Mouse (Mus musculus): ENCODE results near the gene 1110002E22Rik.
A peak's percentile ranks its signal among the peaks of the same experiment; 100 is the strongest.

Gene 1110002E22Rik

DNA sequence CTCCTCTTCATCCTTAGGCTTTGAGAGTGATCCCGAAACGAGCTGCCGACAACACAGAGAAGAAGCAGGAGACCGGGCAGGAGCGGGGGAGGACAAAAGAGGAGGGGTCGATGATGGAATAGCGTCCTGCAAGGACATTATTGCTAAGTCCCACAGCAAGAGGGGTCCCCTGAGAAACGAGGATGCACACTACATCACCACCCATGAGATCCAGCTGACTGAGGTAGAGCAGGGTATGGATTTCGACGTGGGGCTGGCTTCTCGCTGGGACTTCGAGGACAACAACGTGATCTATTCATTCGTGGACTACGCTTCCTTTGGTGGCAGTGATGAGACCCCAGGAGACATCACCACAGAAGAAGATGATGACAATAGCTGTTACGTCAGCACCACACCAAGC lies 1.1 kb downstream of the 1110002E22Rik start:
- DNase-seq (ENCODE audit: low spot score) = no peak

DNA sequence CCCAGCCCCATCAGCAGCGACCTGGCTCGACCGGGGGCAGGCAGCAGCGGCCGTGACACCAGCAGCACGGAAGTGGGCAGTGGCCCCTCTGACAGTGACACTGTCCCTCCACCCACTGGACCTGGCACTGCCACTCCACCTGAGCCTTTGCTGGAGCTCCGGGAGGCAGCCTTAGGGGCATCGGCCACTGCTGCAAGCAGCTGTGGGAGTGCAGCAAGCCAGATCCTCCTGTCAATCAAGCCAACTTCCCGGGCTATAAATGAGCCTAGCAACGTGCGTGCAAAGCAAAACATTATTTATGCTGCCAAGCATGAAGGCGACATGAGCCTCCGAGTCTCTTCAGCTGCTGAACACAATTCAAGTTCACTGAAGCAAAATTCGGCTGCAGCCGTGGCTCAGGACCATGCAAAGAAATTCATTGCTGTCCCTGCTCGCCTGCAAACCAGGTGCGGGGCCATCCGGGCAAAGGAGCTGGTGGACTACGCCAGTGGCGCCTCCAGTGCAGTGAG lies 1.6 kb downstream of the 1110002E22Rik start:
- no peak for DNase-seq (ENCODE audit: low spot score)

DNA sequence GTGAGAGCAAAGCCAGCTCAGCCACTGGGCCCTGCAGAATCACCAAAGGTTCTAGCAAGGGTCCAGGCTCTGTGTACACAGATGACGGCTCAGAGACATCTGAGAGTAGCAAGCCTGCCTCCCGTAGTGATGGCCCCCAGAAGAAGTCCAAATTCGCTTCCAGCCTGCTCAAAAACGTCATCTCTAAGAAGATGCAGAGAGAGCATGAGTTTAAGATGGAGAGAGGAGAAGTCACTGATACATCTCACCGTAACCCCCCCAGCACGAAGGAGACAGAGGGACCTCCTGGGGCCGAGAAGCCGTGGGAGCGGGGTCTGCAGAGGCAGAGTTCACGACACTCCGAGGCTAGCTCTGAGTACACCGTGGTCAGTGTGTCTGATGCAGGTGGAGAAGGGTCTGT lies 2.4 kb downstream of the 1110002E22Rik start, which contains the start of gene Gm5105:
Gene Gm5105 (minus strand): TSS at position 101 of the 400 bp plus-strand sequence.
- DNase-seq (ENCODE audit: low spot score) = no peak

DNA sequence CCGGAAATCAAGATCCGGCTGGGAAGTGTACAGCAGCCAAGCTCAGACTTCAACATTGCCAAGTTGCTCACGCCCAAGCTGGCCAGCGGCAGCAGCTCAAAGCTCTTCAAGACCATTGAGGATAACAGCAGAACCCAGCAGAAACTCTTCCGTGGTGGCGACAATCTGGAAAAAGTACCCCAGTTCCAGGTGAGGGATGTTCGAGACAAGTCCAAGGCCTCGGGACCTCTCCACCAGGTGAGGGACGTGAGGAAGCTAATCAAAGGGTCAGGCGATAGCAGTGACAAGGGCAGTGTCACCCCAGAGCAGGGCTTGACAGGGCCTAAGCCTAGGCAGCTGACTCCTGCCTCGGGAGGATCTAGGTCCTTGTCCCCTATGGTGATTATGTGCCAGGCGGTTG lies 3.3 kb downstream of the 1110002E22Rik start:
- DNase-seq (ENCODE audit: low spot score) = no peak

DNA sequence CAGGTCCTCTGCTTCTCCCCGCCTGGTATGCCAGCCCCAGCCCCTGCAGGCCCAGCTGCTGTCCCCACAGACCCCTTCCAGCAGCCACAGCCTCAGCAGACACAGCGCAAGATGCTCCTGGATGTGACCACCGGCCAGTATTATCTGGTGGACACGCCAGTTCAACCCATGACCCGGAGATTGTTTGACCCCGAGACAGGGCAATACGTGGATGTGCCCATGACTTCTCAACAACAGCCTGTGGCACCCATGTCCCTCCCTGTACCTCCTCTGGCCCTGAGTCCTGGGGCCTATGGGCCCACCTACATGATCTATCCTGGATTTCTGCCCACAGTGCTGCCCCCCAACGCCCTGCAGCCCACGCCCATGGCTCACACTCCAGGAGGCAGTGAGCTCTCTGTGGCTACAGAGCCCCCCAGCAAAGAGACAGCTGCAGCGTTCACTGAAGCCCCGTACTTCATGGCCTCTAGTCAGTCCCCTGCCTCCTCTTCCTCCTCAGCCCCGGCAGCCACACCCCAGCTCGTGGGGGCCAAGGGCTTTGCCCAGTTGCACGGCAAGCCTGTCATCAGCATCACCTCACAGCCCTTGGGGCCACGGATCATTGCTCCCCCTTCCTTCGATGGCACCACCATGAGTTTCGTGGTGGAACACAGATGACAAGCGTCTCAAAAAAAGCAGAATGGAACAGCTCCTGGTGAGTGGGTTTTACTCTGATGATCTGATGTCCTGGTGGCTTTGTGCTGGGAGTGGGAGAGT lies 5.1 kb downstream of the 1110002E22Rik start:
- DNase-seq (ENCODE audit: low spot score) = no peak

DNA sequence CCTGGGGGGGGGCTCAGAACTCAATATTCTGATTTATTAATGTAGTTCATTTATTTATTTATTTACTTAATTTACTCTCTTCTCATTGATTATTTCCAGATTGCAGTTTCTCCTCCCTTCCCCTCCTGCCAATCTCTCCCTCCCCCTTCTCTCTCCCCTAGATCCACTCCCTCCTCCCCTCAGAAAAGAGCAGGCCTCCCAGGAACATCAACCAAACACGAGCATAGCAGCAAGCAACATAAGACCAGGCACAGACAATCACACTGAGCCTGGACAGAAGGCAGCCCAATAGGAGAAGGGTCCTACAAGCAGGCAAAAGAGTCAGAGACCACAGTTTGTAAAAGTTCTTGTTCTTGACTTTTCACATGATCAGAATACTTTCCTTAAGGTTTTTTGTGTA lies 6.2 kb downstream of the 1110002E22Rik start:
- DNase-seq (ENCODE audit: low spot score) = peak; percentile 32

DNA sequence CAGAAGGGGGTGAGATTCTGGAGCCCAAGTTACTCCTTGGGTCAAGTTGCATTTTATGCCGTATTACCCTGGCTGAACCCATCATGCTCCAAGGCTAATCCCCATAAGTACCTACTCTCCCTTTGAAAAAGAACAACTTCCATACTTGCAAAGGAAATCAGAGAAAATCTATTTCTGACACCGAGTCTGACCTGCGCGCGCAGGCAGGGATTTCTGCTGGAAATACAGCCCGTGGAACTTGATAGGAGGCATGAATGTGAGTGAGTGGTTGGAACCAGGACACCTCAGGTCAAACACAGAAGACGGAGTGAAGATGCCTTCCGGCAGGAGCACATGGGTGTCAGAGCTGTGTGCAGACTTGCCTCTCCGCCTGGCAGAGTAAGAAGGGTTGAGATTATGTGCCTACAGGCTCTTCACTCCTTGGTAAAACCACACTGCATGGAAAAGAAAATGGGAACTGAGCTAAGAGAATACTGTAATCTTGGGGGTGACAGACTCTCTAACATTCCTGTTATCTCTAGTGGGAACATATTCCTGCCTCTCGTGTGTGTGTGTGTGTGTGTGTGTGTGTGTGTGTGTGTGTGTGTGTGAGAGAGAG lies 6.7 kb downstream of the 1110002E22Rik start:
- DNase-seq (ENCODE audit: low spot score) = no peak

DNA sequence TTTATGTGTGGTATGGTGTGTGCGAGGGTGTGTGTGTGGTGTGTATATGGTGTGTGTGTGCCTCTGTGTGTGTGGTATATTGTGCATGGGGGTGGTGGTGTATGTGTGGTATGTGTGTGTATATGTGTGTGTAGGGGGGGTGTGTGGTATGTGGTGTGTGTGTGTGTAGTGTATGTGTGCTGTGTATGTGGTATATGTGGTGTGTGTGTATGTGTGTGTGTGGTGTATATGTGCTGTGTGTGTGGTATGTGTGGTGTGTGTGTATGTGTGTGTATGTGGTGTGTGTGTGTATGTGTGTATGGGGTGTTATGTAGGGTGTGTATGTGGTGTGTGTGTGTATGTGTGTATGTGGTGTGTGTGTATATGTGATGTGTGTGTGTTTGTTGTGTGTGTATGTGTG lies 9.4 kb downstream of the 1110002E22Rik start:
- no peak for DNase-seq (ENCODE audit: low spot score)

DNA sequence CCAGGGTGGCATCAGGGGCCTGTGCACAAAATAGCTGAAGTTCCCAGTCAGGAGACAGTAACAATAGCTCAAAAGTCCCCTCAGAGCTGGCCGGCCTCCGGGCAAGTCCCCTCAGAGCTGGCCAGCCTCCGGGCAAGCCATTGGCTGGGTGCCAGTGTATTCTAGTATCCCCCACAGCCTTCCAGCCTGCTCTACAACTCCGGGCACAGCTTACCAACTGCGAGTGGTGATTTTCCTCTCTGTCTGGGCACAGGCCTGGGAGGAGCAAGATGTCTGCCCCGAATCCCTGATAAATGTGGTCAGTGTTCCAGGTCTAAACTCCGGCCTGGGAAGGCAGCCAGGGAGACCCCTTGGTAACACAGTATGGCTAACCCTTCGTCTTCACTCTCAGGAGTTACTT lies 10.4 kb downstream of the 1110002E22Rik start:
- no peak for DNase-seq (ENCODE audit: low spot score)

DNA sequence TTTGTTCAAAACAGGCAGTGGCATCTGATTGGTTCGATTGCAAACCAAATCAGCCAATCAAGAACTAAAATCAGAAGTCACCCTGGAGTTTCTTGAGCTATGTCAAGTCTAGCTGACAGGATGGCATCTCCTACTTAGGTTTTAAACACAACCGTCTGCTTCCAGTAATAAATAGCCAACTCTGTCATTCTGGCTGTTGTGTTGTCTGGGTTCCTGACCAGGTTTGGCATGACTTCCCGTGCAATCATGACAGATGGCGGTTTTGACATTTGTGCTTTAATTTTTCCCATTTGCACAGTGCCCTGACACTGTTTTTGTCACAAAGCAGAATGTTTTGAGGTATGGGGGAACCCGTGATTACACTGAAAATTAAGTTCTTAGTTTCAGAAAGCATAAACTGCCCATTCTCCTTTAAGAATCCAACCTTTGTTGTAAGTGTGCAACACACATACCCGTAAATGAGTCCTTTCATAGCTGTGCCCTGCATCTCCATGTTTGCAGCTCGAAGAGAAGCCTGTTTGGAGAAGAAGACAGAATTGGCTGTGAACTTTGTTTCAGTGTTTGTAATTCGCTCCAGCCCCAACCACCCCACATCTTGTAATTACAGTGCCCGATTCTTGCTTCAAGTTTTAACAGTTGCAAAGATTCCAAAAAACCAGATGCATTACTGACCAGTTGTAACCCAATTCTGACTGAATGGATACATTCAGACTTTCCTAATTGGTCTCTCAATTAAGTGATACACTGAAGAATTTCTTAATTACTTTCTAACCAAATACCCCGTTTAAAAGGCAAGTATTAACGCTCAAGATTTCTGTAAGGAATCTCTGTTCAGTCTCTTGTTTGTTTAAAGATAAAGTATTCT lies 12.9 kb downstream of the 1110002E22Rik start:
- no peak for DNase-seq (ENCODE audit: low spot score)

DNA sequence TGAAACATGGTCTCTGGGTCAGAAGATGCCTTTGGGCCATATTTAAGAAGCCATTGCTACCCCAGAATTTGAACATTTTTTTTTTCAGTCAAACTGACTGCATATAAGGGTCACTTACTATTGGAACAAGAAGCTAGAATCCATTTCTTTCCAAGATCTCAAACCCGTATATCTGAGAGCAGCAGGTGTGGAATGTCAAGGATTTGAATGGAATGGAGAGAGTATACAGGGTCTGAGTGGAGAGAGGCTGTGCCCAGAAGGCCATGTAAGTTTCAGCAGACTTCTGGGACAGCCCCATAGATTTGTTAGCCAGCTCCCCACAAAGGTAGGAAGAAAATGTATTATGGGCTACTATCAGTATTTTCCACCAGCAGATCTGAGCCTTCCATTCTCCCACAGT lies 13.8 kb downstream of the 1110002E22Rik start:
- no peak for DNase-seq (ENCODE audit: low spot score)

DNA sequence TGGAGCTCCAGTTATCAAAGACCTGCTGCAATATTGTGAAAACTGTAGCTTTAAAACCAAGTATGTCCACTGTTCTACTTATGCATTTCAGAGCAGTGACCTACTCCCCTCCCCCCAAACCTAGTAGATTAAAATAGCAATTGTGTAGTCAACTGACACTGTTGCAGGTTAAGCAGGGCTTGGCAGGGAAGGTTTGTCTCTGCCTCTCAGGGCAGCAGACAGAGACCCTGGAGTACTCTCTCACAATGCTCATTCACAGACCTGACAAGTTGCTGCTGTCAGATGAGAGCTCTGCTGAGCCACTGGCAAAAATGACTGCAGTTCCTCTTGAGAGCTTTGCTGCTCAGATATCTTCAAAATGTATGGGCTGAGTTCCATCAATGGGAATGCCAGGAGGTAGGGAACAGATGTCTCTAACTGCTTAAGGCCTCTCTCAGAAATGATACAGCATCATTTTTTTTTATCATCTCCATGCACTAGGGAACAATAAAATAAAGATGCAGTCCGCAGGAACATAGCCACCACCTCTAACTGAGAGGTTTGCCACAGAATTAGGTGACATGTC lies 18.3 kb downstream of the 1110002E22Rik start:
- DNase-seq (ENCODE audit: low spot score) = no peak

DNA sequence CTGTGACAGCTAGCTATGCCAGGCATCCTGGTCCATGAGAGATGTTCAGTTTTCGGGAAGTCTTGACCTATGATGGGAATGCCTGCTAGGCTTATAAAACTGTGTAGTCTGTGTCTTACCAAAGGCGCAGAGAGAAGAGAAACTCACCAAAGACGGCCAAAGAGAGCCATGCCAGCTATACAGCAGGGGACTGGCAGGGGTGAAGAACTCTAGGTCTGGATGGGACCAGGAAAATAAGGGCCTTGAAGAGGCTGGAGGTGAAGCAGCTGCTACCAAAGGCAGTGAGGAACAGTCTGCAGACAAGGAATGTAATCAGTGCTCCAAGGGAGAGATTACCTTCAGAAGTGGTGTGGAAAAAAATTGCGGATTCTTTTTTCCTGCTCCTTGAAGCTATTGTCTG lies 19.0 kb downstream of the 1110002E22Rik start:
- no peak for DNase-seq (ENCODE audit: low spot score)

DNA sequence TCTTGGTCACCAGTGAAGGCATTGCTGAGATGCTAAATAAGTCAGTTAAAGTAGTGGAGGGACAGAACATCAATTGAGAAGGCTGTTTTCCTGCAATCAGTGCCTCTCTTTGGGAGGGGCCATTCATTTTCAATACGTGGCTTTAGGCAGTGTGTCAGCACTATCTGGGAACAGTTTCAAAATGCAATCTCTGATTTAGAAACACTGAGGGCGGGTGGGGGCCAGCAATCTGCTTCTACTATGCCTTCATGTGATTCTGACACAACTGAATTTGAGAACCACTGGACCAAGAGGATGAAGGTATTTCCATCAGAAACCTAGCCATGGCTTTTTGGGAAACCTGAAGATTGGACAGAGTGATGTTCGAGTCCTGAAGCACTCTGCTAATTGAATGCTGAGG lies 30.4 kb downstream of the 1110002E22Rik start:
- no peak for DNase-seq (ENCODE audit: low spot score)

DNA sequence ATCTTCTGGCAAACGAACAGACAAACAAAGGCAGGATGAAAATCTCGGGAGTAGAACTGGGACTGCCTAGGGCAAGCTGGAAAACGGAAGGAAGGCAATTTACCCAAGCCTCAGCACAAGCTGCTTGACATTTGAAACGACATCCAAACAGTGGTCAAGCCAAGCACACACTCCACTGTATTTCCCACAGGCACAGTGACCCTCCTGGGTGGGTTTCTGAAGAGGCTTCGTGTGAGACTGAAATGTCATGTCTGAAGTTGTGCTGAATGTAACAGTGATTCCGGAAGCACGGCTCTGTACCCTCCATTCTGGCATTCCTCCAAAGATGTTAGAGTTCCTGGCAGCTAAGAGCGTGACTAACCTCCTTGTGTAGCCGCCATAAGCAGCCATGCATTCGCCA lies 30.9 kb downstream of the 1110002E22Rik start:
- no peak for DNase-seq (ENCODE audit: low spot score)

DNA sequence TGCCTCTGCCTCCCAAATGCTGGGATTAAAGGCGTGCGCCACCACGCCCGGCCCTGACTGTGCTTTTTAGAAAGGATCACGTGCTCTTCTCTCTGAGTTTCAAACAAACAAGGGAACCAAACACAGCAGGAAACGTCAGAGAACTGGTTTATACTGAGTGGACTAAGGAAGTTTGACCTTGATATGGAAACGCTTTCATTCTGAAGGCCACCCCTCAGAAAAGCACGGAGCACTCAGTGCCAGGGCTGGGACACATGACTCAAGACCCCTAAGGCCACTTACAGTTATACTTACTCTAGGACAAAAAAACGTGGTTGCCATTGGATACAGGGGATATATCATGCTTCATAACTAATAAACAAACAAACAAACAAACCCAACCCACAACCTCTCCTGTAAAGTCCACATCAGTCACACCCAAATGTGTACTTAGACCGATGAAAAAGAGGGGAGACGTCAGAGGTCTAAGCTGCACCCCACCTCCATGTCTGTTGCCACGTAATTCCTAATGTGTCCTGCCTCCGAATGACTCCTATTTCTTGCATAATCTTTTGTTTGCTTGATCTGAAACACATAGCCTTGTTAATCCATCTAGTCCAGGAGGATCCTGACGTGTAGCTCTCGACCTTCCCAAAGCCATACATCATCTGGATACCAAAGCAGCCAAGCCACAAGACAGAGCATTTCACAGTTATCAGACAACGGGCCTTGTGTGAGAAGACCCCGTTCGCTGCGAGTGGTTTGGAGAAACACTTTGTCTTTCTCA lies 31.6 kb downstream of the 1110002E22Rik start:
- DNase-seq (ENCODE audit: low spot score) = no peak

DNA sequence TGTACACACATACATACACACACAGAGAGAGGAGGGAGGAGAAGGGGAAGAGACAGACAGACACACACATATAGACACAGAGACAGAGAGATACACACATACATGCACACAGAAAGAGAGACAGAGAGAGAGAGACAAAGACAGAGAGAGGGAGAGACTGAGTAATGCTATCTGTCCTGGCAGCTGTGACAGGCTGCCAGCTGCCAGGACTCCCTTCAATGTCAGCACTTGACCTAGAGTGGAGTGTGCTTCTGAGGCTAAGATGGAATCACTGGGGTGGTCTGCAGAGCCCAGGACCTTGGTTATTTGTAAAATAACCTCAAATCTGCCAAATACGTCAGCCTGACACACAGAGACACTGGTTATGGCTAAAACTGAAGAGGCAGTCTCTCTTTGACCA lies 32.9 kb downstream of the 1110002E22Rik start:
- DNase-seq (ENCODE audit: low spot score) = no peak

DNA sequence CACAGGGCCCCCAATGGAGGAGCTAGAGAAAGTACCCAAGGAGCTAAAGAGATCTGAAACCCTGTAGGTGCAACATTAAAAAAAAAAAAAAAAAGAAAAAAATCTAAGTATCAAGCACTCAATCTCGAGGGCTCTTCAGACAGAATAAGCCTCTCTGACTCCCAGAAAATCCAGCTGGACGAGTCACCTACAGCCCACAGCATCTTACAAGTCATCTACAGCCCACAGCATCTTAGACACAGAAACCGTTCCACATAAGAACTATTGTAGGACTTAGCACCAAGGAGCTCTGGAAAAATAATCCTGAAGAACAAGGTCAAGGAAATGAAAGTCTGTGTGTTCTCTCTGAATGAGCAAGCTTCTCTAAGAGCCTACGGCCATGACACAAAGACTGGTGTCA lies 37.1 kb downstream of the 1110002E22Rik start:
- no peak for DNase-seq (ENCODE audit: low spot score)

DNA sequence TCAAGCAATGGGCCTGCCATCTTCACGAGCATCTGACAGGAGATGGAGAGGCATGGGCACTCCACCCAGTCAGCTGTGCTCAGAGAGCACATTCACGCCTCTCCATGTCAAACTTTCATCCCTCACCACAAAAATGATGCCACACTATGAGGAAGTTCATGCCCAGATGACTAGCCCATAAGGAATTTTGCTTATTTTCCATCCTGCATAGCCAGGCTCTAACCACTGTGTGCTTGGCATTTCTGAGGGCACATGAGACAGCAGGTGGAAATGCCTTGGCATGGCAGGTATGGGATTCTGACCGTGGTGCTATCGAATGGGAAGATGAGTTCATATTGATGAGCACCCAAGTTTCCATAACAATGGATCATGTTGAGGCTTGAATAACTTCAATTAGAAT lies 38.8 kb downstream of the 1110002E22Rik start:
- DNase-seq (ENCODE audit: low spot score) = no peak

DNA sequence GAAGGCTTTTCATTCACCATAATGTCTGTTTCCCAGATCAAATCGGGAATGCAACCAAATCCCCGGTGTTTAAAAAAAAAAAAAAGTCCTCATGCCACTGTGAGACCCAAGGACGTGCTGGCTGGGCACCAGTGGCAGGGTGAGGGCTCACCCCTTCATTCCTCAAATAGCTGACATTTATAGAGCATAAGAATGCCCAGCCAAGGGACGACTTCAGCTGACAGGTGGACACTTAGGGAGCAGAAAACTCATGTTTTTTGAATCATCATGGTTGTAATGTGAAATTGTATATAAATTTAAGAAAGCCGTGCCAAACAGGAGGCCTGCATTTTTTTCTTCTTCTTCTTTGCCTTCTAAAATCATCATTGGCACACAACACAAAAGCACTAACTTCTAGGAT lies 40.2 kb downstream of the 1110002E22Rik start:
- no peak for DNase-seq (ENCODE audit: low spot score)

DNA sequence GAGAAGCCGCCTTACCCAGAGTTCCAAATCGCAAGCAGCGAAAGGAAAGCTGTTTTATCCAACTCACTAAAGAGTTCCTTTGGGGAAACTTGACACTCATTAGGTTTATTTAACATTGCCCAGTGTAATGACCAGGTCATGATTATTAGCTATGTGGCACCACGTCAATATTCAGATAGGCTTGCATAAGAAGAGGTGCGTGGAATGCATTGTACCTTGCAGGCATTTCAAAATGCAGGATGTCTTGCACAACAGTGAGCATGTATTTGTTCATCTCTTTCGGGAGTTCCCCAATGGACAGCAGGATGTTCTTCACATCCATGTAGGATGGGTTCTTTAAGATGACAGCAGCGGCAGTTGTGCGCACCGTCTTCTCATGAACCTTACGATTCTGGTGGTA lies 42.0 kb downstream of the 1110002E22Rik start:
- no peak for DNase-seq (ENCODE audit: low spot score)
